Mouse (Mus musculus) liver, embryonic 14.5 days (tissue): Measurements from ENCODE around the gene Evl.
A peak's percentile ranks its signal among the peaks of the same experiment; 100 is the strongest.

ENCODE experiments used
- CTCF ChIP-seq: IDR thresholded peaks from 2 replicates; pipeline ENCODE4 v1.5.1; 2016; ENCODE audit warnings: antibody characterized with exemption, low read depth, control low read depth
- EP300 ChIP-seq: IDR thresholded peaks from 2 replicates; pipeline ENCODE4 v1.6.1; 2016; ENCODE audit warnings: antibody characterized with exemption, low read depth

DNA sequence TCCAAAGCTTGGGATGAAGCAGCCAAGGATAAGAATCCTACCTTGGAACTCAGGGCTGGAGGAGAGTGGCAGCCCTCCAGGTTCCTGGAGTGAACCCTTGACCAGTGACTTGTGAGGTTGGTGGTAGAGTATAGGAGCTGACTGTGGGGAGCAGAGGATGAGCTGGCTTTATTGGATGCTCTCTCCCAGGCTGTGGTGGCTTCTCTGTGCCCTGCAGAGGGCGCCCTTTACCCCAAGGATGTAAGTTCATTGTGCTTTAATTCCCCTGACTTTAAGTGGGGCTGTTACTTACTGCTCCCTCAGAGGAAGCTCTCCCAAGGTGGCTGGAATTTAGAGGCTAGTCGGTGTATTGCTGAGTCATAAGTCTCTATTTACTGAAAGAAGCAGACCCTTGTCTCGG, 58.6 kb downstream of the Evl start:
- peak; percentile 75 for TF ChIP-seq CTCF
- TF ChIP-seq EP300 = no peak
